Mouse (Mus musculus) bone marrow, adult 2 months (tissue): ENCODE measurements around the gene Adam11. TPM values are rescaled to one million over a fixed set of nuclear protein-coding genes. Genes with fewer than 3 reads are reported as not detected.

Experiments
- H3K27ac ChIP-seq: fragments of 200-500 bp; 2 replicates; pipeline ENCODE4 v1.5.1; 2012; ENCODE audit warnings: low read depth, mild to moderate bottlenecking, control low read depth, inconsistent platforms, low read length; ENCODE audit not compliant: control insufficient read depth, poor library complexity, insufficient read depth
- H3K4me1 ChIP-seq: fragments of 200-500 bp; 2 replicates; pipeline ENCODE4 v1.6.1; 2011; ENCODE audit warnings: low read length; ENCODE audit not compliant: control insufficient read depth, insufficient read depth
- H3K4me3 ChIP-seq: fragments of 200-500 bp; replicated peaks from 2 replicates; pipeline ENCODE3; 2011; ENCODE audit warnings: mild to moderate bottlenecking, low read depth, low read length, control low read depth; ENCODE audit not compliant: control insufficient read depth
- CTCF ChIP-seq: fragments of 200-500 bp; IDR thresholded peaks from 2 replicates; pipeline ENCODE4 v1.5.1; 2011; ENCODE audit warnings: low read length, control low read depth; ENCODE audit not compliant: control insufficient read depth, insufficient read depth
- POLR2A ChIP-seq: fragments of 200-500 bp; IDR thresholded peaks from 2 replicates; pipeline ENCODE4 v1.6.1; 2011; ENCODE audit warnings: low read depth, mild to moderate bottlenecking, control low read depth, low read length, borderline replicate concordance; ENCODE audit not compliant: control insufficient read depth
- WGBS: fragments of 180-500 bp; shearing (Covaris S2); methylation state at CpG from one replicate; pipeline ENCODE4 v1.1.7; 2018; 5-methylcytosine and 5-hydroxymethylcytosine counted together
- polyA plus RNA-seq: library from polyadenylated mRNA; stranded (reverse); fragments of >200 nt; gene quantifications from 2 replicates; pipeline ENCODE4 v1.2.4, GENCODE M21; 2011; ENCODE audit warnings: low replicate concordance; ENCODE audit not compliant: missing spikeins, insufficient read depth, insufficient read length

Gene Adam11
- polyA plus RNA-seq, 1 experiment: 11.8 TPM

GRCm38 (mm10) chr11:102760805-102761308 is 382 bp upstream of the Adam11 start:
- 54% methylated on average over 6 of the region's 6 CpGs for WGBS
- TF ChIP-seq POLR2A: no peak
- no peak for TF ChIP-seq CTCF
- Histone ChIP-seq H3K27ac (no peak overlapping the region), H3K4me3 (no peak overlapping the region), H3K4me1 (no peaks in the 10 kb centered on the region)

GRCm38 (mm10) chr11:102762248-102762647 is 1.0 kb downstream of the Adam11 start:
- Histone ChIP-seq H3K4me3 (no peak overlapping the region), H3K27ac (no peak overlapping the region), H3K4me1 (no peaks in the 10 kb centered on the region)
- no peak for TF ChIP-seq POLR2A
- no peak for TF ChIP-seq CTCF
- WGBS: 6% methylated on average over 15 of the region's 15 CpGs

GRCm38 (mm10) chr11:102763009-102763767 is 1.9 kb downstream of the Adam11 start:
- Histone ChIP-seq H3K27ac (no peak overlapping the region), H3K4me3 (no peak overlapping the region), H3K4me1 (no peaks in the 10 kb centered on the region)
- no peak for TF ChIP-seq POLR2A
- no peak for TF ChIP-seq CTCF
- 81% methylated on average over 11 of the region's 11 CpGs for WGBS

DNA sequence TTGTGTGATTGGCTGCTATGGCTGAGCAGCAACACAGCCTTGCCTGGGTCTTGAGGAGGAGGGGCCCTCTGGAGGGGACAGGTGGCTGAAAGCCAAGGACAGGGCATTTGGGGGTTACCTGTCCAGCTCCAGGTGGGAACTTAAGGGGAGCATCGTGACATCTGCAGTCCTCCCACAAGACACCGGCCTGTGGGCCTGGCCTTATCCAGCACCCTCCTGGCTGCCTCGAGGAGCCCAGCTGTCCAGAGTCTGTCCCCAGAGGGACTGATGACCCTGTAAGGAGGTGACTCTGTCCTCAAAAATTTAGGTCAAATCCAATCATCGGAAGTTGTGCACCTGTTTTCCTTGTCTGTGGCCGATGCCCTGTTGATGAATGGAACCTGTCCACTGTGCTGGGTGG is 4.2 kb downstream of the Adam11 start:
- TF ChIP-seq POLR2A (no peak), CTCF (no peak)
- 84% methylated on average over 5 of the region's 5 CpGs for WGBS
- H3K27ac ChIP-seq: no peak overlapping the region
- no peak overlapping the region for H3K4me3 ChIP-seq
- no peaks in the 10 kb centered on the region for H3K4me1 ChIP-seq

- no peak for TF ChIP-seq POLR2A
- no peak for TF ChIP-seq CTCF
- Histone ChIP-seq H3K4me3 (no peak overlapping the region), H3K27ac (no peak overlapping the region), H3K4me1 (no peaks in the 10 kb centered on the region)
- WGBS: 69% methylated on average over 6 of the region's 6 CpGs
Observed at GRCm38 (mm10) chr11:102767055-102767670, 5.9 kb downstream of the Adam11 start.

DNA sequence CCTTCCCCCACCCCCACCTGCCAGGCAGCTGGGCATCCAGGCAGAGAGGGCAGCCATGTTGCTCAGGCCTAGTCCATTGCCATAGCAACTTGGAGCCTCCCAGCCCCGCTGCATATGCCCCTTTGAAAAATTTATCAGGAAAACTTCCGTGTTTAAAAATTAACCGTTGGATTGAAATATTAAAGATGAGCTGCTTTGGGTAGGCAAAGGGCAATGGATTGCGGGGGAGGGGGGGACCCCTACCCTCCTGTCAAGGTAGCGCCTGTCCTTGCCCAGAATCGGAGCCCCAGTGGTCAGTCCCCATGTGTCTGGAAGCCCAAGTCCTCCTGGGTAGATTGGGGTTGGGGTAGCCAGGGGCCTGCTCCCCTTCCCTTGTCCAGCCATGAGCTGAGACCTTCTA is 7.9 kb downstream of the Adam11 start:
- WGBS: 84% methylated on average over 6 of the region's 6 CpGs
- H3K4me3 ChIP-seq: no peak overlapping the region
- no peak overlapping the region for H3K27ac ChIP-seq
- H3K4me1 ChIP-seq: no peaks in the 10 kb centered on the region
- TF ChIP-seq CTCF (no peak), POLR2A (no peak)

GRCm38 (mm10) chr11:102769993-102770661 is 8.9 kb downstream of the Adam11 start:
- no peak overlapping the region for H3K27ac ChIP-seq
- TF ChIP-seq CTCF (no peak), POLR2A (no peak)
- no peaks in the 10 kb centered on the region for H3K4me1 ChIP-seq
- no peak overlapping the region for H3K4me3 ChIP-seq
- 86% methylated on average over 12 of the region's 12 CpGs for WGBS
